Mouse (Mus musculus): ENCODE measurements around the gene Oas1g. TPM values are rescaled to one million over a fixed set of nuclear protein-coding genes. Genes with fewer than 3 reads are reported as not detected.

The Oas1g gene
- total and polyA plus RNA-seq, 3 experiments = not detected

GRCm38 (mm10) chr5:120849601-120850136 lies 37.7 kb downstream of the Oas1g start:
- H3K9me3 ChIP-seq (replicated peaks; ENCODE audit: insufficient read depth, low read length) = no peaks in the 10 kb centered on the region
- H3K36me3 ChIP-seq (ENCODE audit: control insufficient read depth in 1 of 2, insufficient read depth in 2 of 2, low read length in 2 of 2) = no peaks in the 10 kb centered on the region
- no peaks in the 10 kb centered on the region for H3K79me2 ChIP-seq (ENCODE audit: control insufficient read depth, insufficient read depth, low read length, poor library complexity)
- 0 out of 4 replicates have a peak, but pooled peaks cover 0 to 1% of the 10 kb centered on the region in 2 experiments for H3K27me3 ChIP-seq (ENCODE audit: control insufficient read depth in 1 of 2, insufficient read depth in 2 of 2, low read length in 2 of 2)
- TF ChIP-seq NRF1 (IDR thresholded peaks at IDR 0.05; ENCODE audit: insufficient read depth, low read depth, low read length, poor library complexity, severe bottlenecking) = no peak
- no peak for TF ChIP-seq GABPA (IDR thresholded peaks at IDR 0.05; ENCODE audit: low read depth, low read length)
- no peak for TF ChIP-seq USF2 (IDR thresholded peaks at IDR 0.05; ENCODE audit: borderline replicate concordance in 1 of 2, insufficient read depth in 1 of 2, low read depth in 1 of 2, low read length in 2 of 2)
- no peak for TF ChIP-seq POLR2AphosphoS5 (IDR thresholded peaks at IDR 0.05; ENCODE audit: borderline replicate concordance, low read depth, low read length)
- TF ChIP-seq SMC3 (IDR thresholded peaks at IDR 0.05; ENCODE audit: low read depth, low read length) = peak; percentile 55
- TF ChIP-seq RAD21 (IDR thresholded peaks at IDR 0.05; ENCODE audit: low read depth, low read length) = peak; percentile 13
- TF ChIP-seq POLR2AphosphoS2 (IDR thresholded peaks at IDR 0.05; ENCODE audit: low read length) = no peak
- peak; percentile 54 to 81 (median 66) for TF ChIP-seq CTCF (IDR thresholded peaks at IDR 0.05 in 2 of 3, conservative IDR thresholded peaks at IDR 0.05 in 1 of 3; ENCODE audit: control insufficient read depth in 1 of 3, insufficient read depth in 1 of 3, low read depth in 2 of 3, low read length in 3 of 3, poor library complexity in 1 of 3, severe bottlenecking in 1 of 3)
- peak; percentile 33 for DNase-seq (ENCODE audit: low read depth, low spot score)
- H3K4me1 ChIP-seq (ENCODE audit: control insufficient read depth in 1 of 2, insufficient read depth in 2 of 2, low read length in 2 of 2) = no peaks in the 10 kb centered on the region
- no peak overlapping the region for H3K27ac ChIP-seq (ENCODE audit: control insufficient read depth, low read depth, low read length)
- H3K4me3 ChIP-seq (ENCODE audit: control insufficient read depth in 1 of 2, insufficient read depth in 1 of 2, low read depth in 2 of 2, low read length in 2 of 2) = no peak overlapping the region
- no peak overlapping the region for H3K9ac ChIP-seq (ENCODE audit: control insufficient read depth, low read depth, low read length, poor library complexity, severe bottlenecking)

GRCm38 (mm10) chr5:120847067-120847466 lies 40.3 kb downstream of the Oas1g start, which contains the start of gene Oas1f:
Gene Oas1f (plus strand): TSS chr5:120847367.
- Histone ChIP-seq H3K27me3 (ENCODE audit: control insufficient read depth in 1 of 2, insufficient read depth in 2 of 2, low read length in 2 of 2) (0 out of 4 replicates have a peak, but pooled peaks cover 0 to 1% of the 10 kb centered on the region in 2 experiments), H3K79me2 (ENCODE audit: control insufficient read depth, insufficient read depth, low read length, poor library complexity) (no peaks in the 10 kb centered on the region), H3K4me1 (ENCODE audit: control insufficient read depth in 1 of 2, insufficient read depth in 2 of 2, low read length in 2 of 2) (no peaks in the 10 kb centered on the region), H3K9me3 (replicated peaks; ENCODE audit: insufficient read depth, low read length) (no peaks in the 10 kb centered on the region), H3K9ac (ENCODE audit: control insufficient read depth, low read depth, low read length, poor library complexity, severe bottlenecking) (no peak within 1 kb of the TSS), H3K4me3 (ENCODE audit: control insufficient read depth in 1 of 2, insufficient read depth in 1 of 2, low read depth in 2 of 2, low read length in 2 of 2) (no peak within 1 kb of the TSS), H3K27ac (ENCODE audit: control insufficient read depth, low read depth, low read length) (no peak within 1 kb of the TSS), H3K36me3 (ENCODE audit: control insufficient read depth in 1 of 2, insufficient read depth in 2 of 2, low read length in 2 of 2) (no peaks in the 10 kb centered on the region)
- no peak for DNase-seq (ENCODE audit: low read depth, low spot score)
- TF ChIP-seq CHD1 (IDR thresholded peaks at IDR 0.05; ENCODE audit: low read depth, low read length) = no peak
- TF ChIP-seq KAT2A (conservative IDR thresholded peaks at IDR 0.05; ENCODE audit: low read depth, low read length) = no peak
- no peak for TF ChIP-seq RAD21 (IDR thresholded peaks at IDR 0.05; ENCODE audit: low read depth, low read length)
- TF ChIP-seq GATA1 (IDR thresholded peaks at IDR 0.05; ENCODE audit: low read depth, low read length) = no peak
- TF ChIP-seq HCFC1 (IDR thresholded peaks at IDR 0.05; ENCODE audit: low read depth, low read length) = no peak
- no peak for TF ChIP-seq ZMIZ1 (IDR thresholded peaks at IDR 0.05; ENCODE audit: low read depth, low read length)
- TF ChIP-seq UBTF (IDR thresholded peaks at IDR 0.05; ENCODE audit: borderline replicate concordance, insufficient read depth, low read depth, low read length) = no peak
- TF ChIP-seq MAX (IDR thresholded peaks at IDR 0.05; ENCODE audit: low read length) = no peak
- TF ChIP-seq TAL1 (IDR thresholded peaks at IDR 0.05; ENCODE audit: low read length) = no peak
- no peak for TF ChIP-seq SIN3A (IDR thresholded peaks at IDR 0.05; ENCODE audit: low read length)
- TF ChIP-seq MYB (IDR thresholded peaks at IDR 0.05; ENCODE audit: low read depth, low read length) = no peak
- no peak for TF ChIP-seq POLR2AphosphoS2 (IDR thresholded peaks at IDR 0.05; ENCODE audit: low read length)
- no peak for TF ChIP-seq E2F4 (IDR thresholded peaks at IDR 0.05; ENCODE audit: borderline replicate concordance, low read depth, low read length)
